8 mouse cellular contexts compared by ENCODE assay signal in the genomic region with DNA sequence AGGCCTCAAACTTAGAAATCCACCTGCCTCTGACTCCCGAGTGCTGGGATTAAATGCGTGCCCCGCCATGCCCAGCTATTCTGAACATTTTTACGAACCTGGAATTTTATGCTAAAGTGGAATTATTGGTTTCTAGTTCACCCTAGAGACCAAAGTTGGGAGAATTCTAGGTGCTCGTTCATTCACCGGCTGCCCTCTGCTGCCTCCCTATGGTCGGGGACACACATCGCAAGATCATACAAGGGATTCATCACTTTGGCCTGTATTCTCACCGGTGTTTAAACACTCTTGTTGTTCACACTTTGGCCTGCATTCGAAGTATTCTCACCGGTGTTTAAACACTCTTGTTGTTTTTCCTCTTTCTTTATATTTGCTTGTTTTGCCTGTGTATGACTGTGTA. TPM values are rescaled to one million over a fixed set of nuclear protein-coding genes. Genes with fewer than 3 reads are reported as not detected.
DNase-seq lines count a peak whose midpoint lies in the region; ATAC-seq and TF ChIP-seq lines count a peak whose summit lies in the region.

No protein-coding gene starts in this region.

- intact Hi-C loops in heart, postnatal 36 days (cut with DNase I): loop anchor here (1.0 to 10.0 kb wide), 6 partner anchors 33 to 164 kb away; a partner anchor contains a TSS

- DNase-seq in kidney, postnatal 0 days (ENCODE audit: low spot score): peak; percentile 89
- DNase-seq in Muller cell, postnatal 12 days (ENCODE audit: inconsistent ontology term): peak; percentile 80
- peak; percentile 82 to 86 for DNase-seq in cerebellum, postnatal 25 days
- DNase-seq in heart, postnatal 36 days: peak; percentile 66 to 72
- peak; percentile 74 for DNase-seq in limb, embryonic 11.5 days (ENCODE audit: low spot score)
- peak; percentile 60 to 83 for DNase-seq in thymus, postnatal 10 days (ENCODE audit: low spot score in 2 of 2)

- H3K4me3 ChIP-seq in kidney, postnatal 0 days (replicated peaks; ENCODE audit: low read depth, low read length): no peak overlapping the region
- no peak overlapping the region for H3K4me3 ChIP-seq in kidney, embryonic 15.5 days (replicated peaks)
- H3K4me3 ChIP-seq in limb, embryonic 11.5 days (ENCODE audit: low read depth, low read length): no peak overlapping the region
- H3K4me3 ChIP-seq in neural tube, embryonic 13.5 days: no peak overlapping the region

- no peak for ATAC-seq in kidney, postnatal 0 days (replicated peaks; ENCODE audit: low FRiP score, low read depth)
- ATAC-seq in kidney, embryonic 15.5 days (replicated peaks; ENCODE audit: low FRiP score): no peak
- ATAC-seq in limb, embryonic 11.5 days (ENCODE audit: insufficient number of reproducible peaks, low FRiP score, low TSS enrichment, low read depth): no peak
- ATAC-seq in neural tube, embryonic 13.5 days (ENCODE audit: low read depth): no peak

- H3K4me1 ChIP-seq in kidney, postnatal 0 days (replicated peaks; ENCODE audit: insufficient read depth, low read length): peaks cover 10% of the 10 kb centered on the region
- peaks cover 26% of the 10 kb centered on the region for H3K4me1 ChIP-seq in kidney, embryonic 15.5 days
- H3K4me1 ChIP-seq in limb, embryonic 11.5 days (ENCODE audit: control insufficient read depth, insufficient read depth, low read length): peaks cover 12% of the 10 kb centered on the region
- H3K4me1 ChIP-seq in neural tube, embryonic 13.5 days (replicated peaks): peaks cover 29% of the 10 kb centered on the region

- no peak overlapping the region for H3K4me2 ChIP-seq in kidney, postnatal 0 days (ENCODE audit: low read length)
- no peak overlapping the region for H3K4me2 ChIP-seq in kidney, embryonic 15.5 days
- H3K4me2 ChIP-seq in limb, embryonic 11.5 days (ENCODE audit: low read depth, severe bottlenecking): no peak overlapping the region
- H3K4me2 ChIP-seq in neural tube, embryonic 13.5 days: peak overlapping the region; percentile 35; the same call in 1 of the 2 replicates

- no peak overlapping the region for H3K9ac ChIP-seq in kidney, postnatal 0 days (ENCODE audit: low read depth, low read length)
- no peak overlapping the region for H3K9ac ChIP-seq in kidney, embryonic 15.5 days
- H3K9ac ChIP-seq in limb, embryonic 11.5 days (ENCODE audit: low read length): no peak overlapping the region
- 0 out of 2 replicates have a peak overlapping the region, but pooled peaks have one; percentile 41 for H3K9ac ChIP-seq in neural tube, embryonic 13.5 days

- 10% methylated on average over 11 of the region's 11 CpGs for WGBS in kidney, postnatal 0 days
- WGBS in kidney, embryonic 15.5 days: 9% methylated on average over 11 of the region's 11 CpGs
- WGBS in limb, embryonic 11.5 days: 15% methylated on average over 11 of the region's 11 CpGs
- WGBS in neural tube, embryonic 13.5 days: 12% methylated on average over 11 of the region's 11 CpGs

- peak; percentile 94 for TF ChIP-seq CTCF in kidney, postnatal 0 days (IDR thresholded peaks at IDR 0.05; ENCODE audit: low read depth)

- no peak overlapping the region for H3K27ac ChIP-seq in kidney, postnatal 0 days
- H3K27ac ChIP-seq in kidney, embryonic 15.5 days: no peak overlapping the region
- no peak overlapping the region for H3K27ac ChIP-seq in limb, embryonic 11.5 days (replicated peaks; ENCODE audit: low read depth, low read length)
- H3K27ac ChIP-seq in neural tube, embryonic 13.5 days (replicated peaks): peak overlapping the region; percentile 62

- no peaks in the 10 kb centered on the region for H3K36me3 ChIP-seq in kidney, postnatal 0 days (ENCODE audit: insufficient read depth, low read length)
- no peaks in the 10 kb centered on the region for H3K36me3 ChIP-seq in kidney, embryonic 15.5 days
- no peaks in the 10 kb centered on the region for H3K36me3 ChIP-seq in limb, embryonic 11.5 days (ENCODE audit: control insufficient read depth, insufficient read depth, low read length)
- no peaks in the 10 kb centered on the region for H3K36me3 ChIP-seq in neural tube, embryonic 13.5 days

- H3K27me3 ChIP-seq in kidney, postnatal 0 days (ENCODE audit: insufficient read depth, low read length): no peaks in the 10 kb centered on the region
- no peaks in the 10 kb centered on the region for H3K27me3 ChIP-seq in kidney, embryonic 15.5 days
- no peaks in the 10 kb centered on the region for H3K27me3 ChIP-seq in limb, embryonic 11.5 days (ENCODE audit: control insufficient read depth, insufficient read depth, low read length)
- H3K27me3 ChIP-seq in neural tube, embryonic 13.5 days: no peaks in the 10 kb centered on the region

- H3K9me3 ChIP-seq in kidney, postnatal 0 days (replicated peaks; ENCODE audit: low read length): no peaks in the 10 kb centered on the region
- H3K9me3 ChIP-seq in kidney, embryonic 15.5 days (replicated peaks): no peaks in the 10 kb centered on the region
- H3K9me3 ChIP-seq in limb, embryonic 11.5 days (ENCODE audit: control insufficient read depth, low read length): no peaks in the 10 kb centered on the region
- H3K9me3 ChIP-seq in neural tube, embryonic 13.5 days: no peaks in the 10 kb centered on the region

RNA-seq across cellular contexts. Expression of a gene that starts 3.0 kb away (rescaled TPM):
- polyA plus RNA-seq in kidney, postnatal 0 days (2015; fragmentation: Nextera tagmentation; extraction: Ambion mirVana): 33.5 and 36.6 TPM in 2 replicates
- polyA plus RNA-seq in kidney, embryonic 15.5 days (2015; fragmentation: Nextera tagmentation; extraction: Ambion mirVana): 63.9 and 72.1 TPM in 2 replicates
- 1 to 10 TPM; 7.3 to 7.4 TPM for total RNA-seq in heart, postnatal 36 days (2021)
- 37.4 and 44.5 TPM in 2 replicates for polyA plus RNA-seq in limb, embryonic 11.5 days (2014; fragmentation: Nextera tagmentation; extraction: Ambion mirVana)
- 20.1 and 20.2 TPM in 2 replicates for polyA plus RNA-seq in neural tube, embryonic 13.5 days (2015; fragmentation: Nextera tagmentation; extraction: Ambion mirVana)

RNA-seq across cellular contexts. Expression of a gene that starts 3.1 kb away (rescaled TPM):
- polyA plus RNA-seq in kidney, postnatal 0 days (2015; fragmentation: Nextera tagmentation; extraction: Ambion mirVana): 18.4 and 19.5 TPM in 2 replicates
- 28.8 and 33.6 TPM in 2 replicates for polyA plus RNA-seq in kidney, embryonic 15.5 days (2015; fragmentation: Nextera tagmentation; extraction: Ambion mirVana)
- 10 to 100 TPM; 20.5 to 24.5 TPM for total RNA-seq in heart, postnatal 36 days (2021)
- 37.5 and 37.6 TPM in 2 replicates for polyA plus RNA-seq in limb, embryonic 11.5 days (2014; fragmentation: Nextera tagmentation; extraction: Ambion mirVana)
- polyA plus RNA-seq in neural tube, embryonic 13.5 days (2015; fragmentation: Nextera tagmentation; extraction: Ambion mirVana): 25.6 and 26.9 TPM in 2 replicates

RNA-seq across cellular contexts. Expression of a gene that starts 30.1 kb away (rescaled TPM):
- not detected in 2 replicates for polyA plus RNA-seq in kidney, postnatal 0 days (2015; fragmentation: Nextera tagmentation; extraction: Ambion mirVana)
- not detected in 2 replicates for polyA plus RNA-seq in kidney, embryonic 15.5 days (2015; fragmentation: Nextera tagmentation; extraction: Ambion mirVana)
- not detected for total RNA-seq in heart, postnatal 36 days (2021)
- polyA plus RNA-seq in limb, embryonic 11.5 days (2014; fragmentation: Nextera tagmentation; extraction: Ambion mirVana): not detected in 2 replicates
- not detected in 2 replicates for polyA plus RNA-seq in neural tube, embryonic 13.5 days (2015; fragmentation: Nextera tagmentation; extraction: Ambion mirVana)

RNA-seq across cellular contexts. Expression of a gene that starts 54.0 kb away (rescaled TPM):
- 5.5 and 7.3 TPM in 2 replicates for polyA plus RNA-seq in kidney, postnatal 0 days (2015; fragmentation: Nextera tagmentation; extraction: Ambion mirVana)
- 0.14 TPM in 1 of 2 replicates, not detected in the other for polyA plus RNA-seq in kidney, embryonic 15.5 days (2015; fragmentation: Nextera tagmentation; extraction: Ambion mirVana)
- total RNA-seq in heart, postnatal 36 days (2021): not detected
- not detected in 2 replicates for polyA plus RNA-seq in limb, embryonic 11.5 days (2014; fragmentation: Nextera tagmentation; extraction: Ambion mirVana)
- not detected in 2 replicates for polyA plus RNA-seq in neural tube, embryonic 13.5 days (2015; fragmentation: Nextera tagmentation; extraction: Ambion mirVana)
